Mouse (Mus musculus): ENCODE measurements around the gene Gm9507. TPM values are rescaled to one million over a fixed set of nuclear protein-coding genes. Genes with fewer than 3 reads are reported as not detected.
"Not testable (repeated sequence)": the region's sequence is repeated elsewhere in the genome, so short reads cannot be mapped to it uniquely, and the experiment has no call there.

Gene Gm9507
- total and polyA plus RNA-seq, 2 experiments from 2014 or later, result not detected

DNA sequence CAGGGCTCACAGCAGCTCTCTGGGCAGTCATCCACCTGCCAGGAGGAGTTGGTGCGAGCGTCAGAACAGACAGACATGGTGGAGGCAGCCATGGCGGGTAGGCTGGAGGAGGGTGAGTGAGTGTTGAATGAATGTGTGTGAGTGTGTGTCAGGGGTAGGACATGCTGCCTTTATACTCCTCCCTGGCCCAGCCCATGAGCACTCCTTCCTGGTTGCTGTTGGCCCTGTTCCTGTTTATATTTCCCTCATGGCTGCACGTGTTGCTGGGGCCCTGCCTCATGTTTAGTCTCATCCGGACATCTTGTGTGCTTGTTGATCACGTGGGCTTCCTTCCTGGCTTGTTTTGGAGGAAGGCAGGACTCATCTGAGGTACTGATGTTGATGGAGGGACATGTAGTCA, 15.3 kb upstream of the Gm9507 start, which contains the start of gene Krtap10-4:
Gene Krtap10-4 (minus strand): TSS at position 145 of the 400 bp plus-strand sequence.
- WGBS, result 58% methylated on average over 6 of the region's 6 CpGs
- Histone ChIP-seq H3K9me3 (ENCODE audit: low read length) (no peaks in the 10 kb centered on the region), H3K9ac (no peak within 1 kb of the TSS), H3K4me2 (ENCODE audit: low read depth) (no peak within 1 kb of the TSS), H3K36me3 (ENCODE audit: insufficient read depth) (no peaks in the 10 kb centered on the region), H3K4me3 (ENCODE audit: low read depth, low read length) (no peak within 1 kb of the TSS), H3K27ac (ENCODE audit: low read depth, low read length) (no peak within 1 kb of the TSS), H3K27me3 (ENCODE audit: insufficient read depth, low read length) (no peaks in the 10 kb centered on the region), H3K4me1 (ENCODE audit: insufficient read depth) (no peaks in the 10 kb centered on the region)
- DNase-seq, result no peak
- TF ChIP-seq CTCF (IDR thresholded peaks at IDR 0.05; ENCODE audit: low read depth), result no peak
- no peak for ATAC-seq

DNA sequence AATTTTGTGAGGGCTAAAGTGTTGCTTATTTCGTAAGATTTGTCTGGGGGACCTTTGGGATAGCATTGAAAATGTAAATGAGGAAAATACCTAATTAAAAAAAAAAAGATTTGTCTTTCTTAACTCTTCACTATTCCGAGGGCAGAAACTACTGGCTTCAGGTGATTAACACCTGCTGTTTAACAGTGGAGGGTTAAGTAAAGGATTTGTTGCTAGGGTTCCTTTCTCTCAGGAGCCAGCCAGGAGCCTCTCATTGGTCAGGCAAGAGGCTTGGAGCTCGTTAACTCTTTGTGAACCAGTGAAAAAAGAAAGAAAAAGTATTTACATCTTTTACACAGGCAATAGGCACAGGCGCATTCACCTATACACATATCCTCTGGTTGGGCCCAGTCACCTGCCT, 7.6 kb upstream of the Gm9507 start:
- Histone ChIP-seq H3K9ac (no peak overlapping the region), H3K27me3 (ENCODE audit: insufficient read depth, low read length) (no peaks in the 10 kb centered on the region), H3K4me3 (ENCODE audit: low read depth, low read length) (no peak overlapping the region), H3K4me2 (ENCODE audit: low read depth) (no peak overlapping the region), H3K27ac (ENCODE audit: low read depth, low read length) (no peak overlapping the region), H3K4me1 (ENCODE audit: insufficient read depth) (no peaks in the 10 kb centered on the region), H3K9me3 (ENCODE audit: low read length) (no peaks in the 10 kb centered on the region), H3K36me3 (ENCODE audit: insufficient read depth) (no peaks in the 10 kb centered on the region)
- DNase-seq (no peak), ATAC-seq (no peak)
- 22% methylated on average over 4 of the region's 4 CpGs for WGBS
- TF ChIP-seq CTCF (IDR thresholded peaks at IDR 0.05; ENCODE audit: low read depth), result no peak

- no peaks in the 10 kb centered on the region for H3K4me1 ChIP-seq (ENCODE audit: insufficient read depth)
- H3K9ac ChIP-seq, result no peak overlapping the region
- H3K36me3 ChIP-seq (ENCODE audit: insufficient read depth), result no peaks in the 10 kb centered on the region
- no peaks in the 10 kb centered on the region for H3K9me3 ChIP-seq (ENCODE audit: low read length)
- H3K27ac ChIP-seq (ENCODE audit: low read depth, low read length), result no peak overlapping the region
- H3K27me3 ChIP-seq (ENCODE audit: insufficient read depth, low read length), result no peaks in the 10 kb centered on the region
- TF ChIP-seq CTCF (IDR thresholded peaks at IDR 0.05; ENCODE audit: low read depth), result no peak
- H3K4me3 ChIP-seq (ENCODE audit: low read depth, low read length), result no peak overlapping the region
- no peak for DNase-seq
- 97% methylated on average over 4 of the region's 4 CpGs for WGBS
- no peak overlapping the region for H3K4me2 ChIP-seq (ENCODE audit: low read depth)
- ATAC-seq, result no peak
Measured at GRCm38 (mm10) chr10:77818523-77818922, 6.9 kb upstream of the Gm9507 start.

DNA sequence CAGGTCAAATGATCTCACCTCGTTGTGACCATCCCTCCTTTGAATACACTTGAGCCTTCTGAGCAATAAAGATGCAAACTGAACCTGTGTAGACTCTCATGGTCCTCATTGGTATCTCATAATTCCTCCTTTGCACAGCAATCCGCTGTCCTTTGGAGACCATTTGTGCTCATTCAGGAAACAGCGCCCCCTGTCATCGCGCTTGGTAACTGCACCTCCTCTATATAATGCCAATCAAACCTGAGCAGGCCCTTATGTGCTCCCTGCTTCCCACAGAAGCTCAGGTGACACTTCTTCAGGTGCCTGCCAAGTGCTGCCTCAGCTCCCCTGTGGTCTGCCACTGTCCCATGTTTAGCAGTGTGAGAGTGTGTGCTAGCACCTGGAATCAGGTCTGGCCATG, 3.9 kb upstream of the Gm9507 start:
- Histone ChIP-seq H3K27me3 (ENCODE audit: insufficient read depth, low read length) (no peaks in the 10 kb centered on the region), H3K4me2 (ENCODE audit: low read depth) (no peak overlapping the region), H3K4me1 (ENCODE audit: insufficient read depth) (no peaks in the 10 kb centered on the region), H3K9ac (no peak overlapping the region), H3K4me3 (ENCODE audit: low read depth, low read length) (no peak overlapping the region), H3K36me3 (ENCODE audit: insufficient read depth) (no peaks in the 10 kb centered on the region), H3K27ac (ENCODE audit: low read depth, low read length) (no peak overlapping the region), H3K9me3 (ENCODE audit: low read length) (no peaks in the 10 kb centered on the region)
- 36% methylated on average over 5 of the region's 5 CpGs for WGBS
- peak; percentile 60 for TF ChIP-seq CTCF (IDR thresholded peaks at IDR 0.05; ENCODE audit: low read depth)
- DNase-seq (peak; percentile 25), ATAC-seq (no peak)

GRCm38 (mm10) chr10:77814382-77814781, 2.7 kb upstream of the Gm9507 start, which contains the start of gene Gm2696:
Gene Gm2696, plus strand, starts transcription at chr10:77814682.
- no peak for ATAC-seq
- Histone ChIP-seq H3K27me3 (ENCODE audit: insufficient read depth, low read length) (no peaks in the 10 kb centered on the region), H3K4me3 (ENCODE audit: low read depth, low read length) (no peak within 1 kb of the TSS), H3K9ac (no peak within 1 kb of the TSS), H3K36me3 (ENCODE audit: insufficient read depth) (no peaks in the 10 kb centered on the region), H3K4me1 (ENCODE audit: insufficient read depth) (no peaks in the 10 kb centered on the region), H3K4me2 (ENCODE audit: low read depth) (no peak within 1 kb of the TSS), H3K27ac (ENCODE audit: low read depth, low read length) (no peak within 1 kb of the TSS), H3K9me3 (ENCODE audit: low read length) (no peaks in the 10 kb centered on the region)
- TF ChIP-seq CTCF (IDR thresholded peaks at IDR 0.05; ENCODE audit: low read depth), result no peak
- WGBS, result 51% methylated on average over 4 of the region's 4 CpGs
- no peak for DNase-seq

GRCm38 (mm10) chr10:77804095-77804494, 7.5 kb downstream of the Gm9507 start:
- 78% methylated on average over 3 of the region's 3 CpGs for WGBS

DNA sequence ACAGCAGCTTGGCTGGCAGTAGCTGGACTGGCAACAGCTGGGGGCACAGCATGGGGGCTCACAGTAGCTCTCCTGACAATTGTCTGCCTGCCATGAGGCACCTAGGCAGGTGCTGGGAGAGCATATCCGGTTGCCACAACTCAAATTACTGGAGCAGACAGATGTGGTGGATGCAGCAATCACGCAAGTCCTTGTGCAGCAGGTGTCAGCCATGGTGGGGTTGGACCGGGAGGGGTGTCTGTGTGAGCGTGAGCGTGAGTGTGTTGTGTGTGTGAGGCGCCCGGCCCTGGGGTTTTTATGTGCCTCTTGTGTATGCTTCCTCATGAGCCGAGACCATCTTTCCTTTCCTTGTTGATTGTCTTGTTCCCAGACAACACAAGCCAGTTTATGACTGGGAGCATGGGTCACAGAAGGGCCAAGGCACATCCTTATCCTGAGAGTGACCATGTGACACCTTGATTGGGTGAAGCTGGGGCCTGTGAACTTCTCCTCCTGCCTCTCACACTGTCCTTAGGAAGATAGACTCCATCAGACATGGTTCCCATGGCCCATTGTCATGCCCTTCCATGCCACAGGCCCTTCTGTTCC, 12.6 kb downstream of the Gm9507 start, which contains the start of gene Gm19668:
Gene Gm19668 (minus strand): TSS at position 213 of the 588 bp plus-strand sequence.
- WGBS, result 61% methylated on average over 8 of the region's 8 CpGs
- no peak within 1 kb of the TSS for H3K9ac ChIP-seq
- no peak for ATAC-seq
- H3K4me2 ChIP-seq (ENCODE audit: low read depth), result no peak within 1 kb of the TSS
- no peak within 1 kb of the TSS for H3K4me3 ChIP-seq (ENCODE audit: low read depth, low read length)
- H3K27ac ChIP-seq (ENCODE audit: low read depth, low read length), result no peak within 1 kb of the TSS
- H3K27me3 ChIP-seq (ENCODE audit: insufficient read depth, low read length), result no peaks in the 10 kb centered on the region
- TF ChIP-seq CTCF (IDR thresholded peaks at IDR 0.05; ENCODE audit: low read depth), result no peak
- no peaks in the 10 kb centered on the region for H3K9me3 ChIP-seq (ENCODE audit: low read length)
- DNase-seq, result no peak
- H3K4me1 ChIP-seq (ENCODE audit: insufficient read depth), result no peaks in the 10 kb centered on the region
- no peaks in the 10 kb centered on the region for H3K36me3 ChIP-seq (ENCODE audit: insufficient read depth)

More at GRCm38 (mm10) chr10:77804095-77804494, 7.5 kb downstream of the Gm9507 start:
- Histone ChIP-seq H3K4me2 (ENCODE audit: low read depth) (no peak overlapping the region), H3K27me3 (ENCODE audit: insufficient read depth, low read length) (no peaks in the 10 kb centered on the region), H3K36me3 (ENCODE audit: insufficient read depth) (no peaks in the 10 kb centered on the region), H3K9me3 (ENCODE audit: low read length) (no peaks in the 10 kb centered on the region), H3K27ac (ENCODE audit: low read depth, low read length) (no peak overlapping the region), H3K9ac (no peak overlapping the region), H3K4me3 (ENCODE audit: low read depth, low read length) (no peak overlapping the region), H3K4me1 (ENCODE audit: insufficient read depth) (no peaks in the 10 kb centered on the region)
- no peak for TF ChIP-seq CTCF (IDR thresholded peaks at IDR 0.05; ENCODE audit: low read depth)
- no peak for DNase-seq
- ATAC-seq, result no peak

DNA sequence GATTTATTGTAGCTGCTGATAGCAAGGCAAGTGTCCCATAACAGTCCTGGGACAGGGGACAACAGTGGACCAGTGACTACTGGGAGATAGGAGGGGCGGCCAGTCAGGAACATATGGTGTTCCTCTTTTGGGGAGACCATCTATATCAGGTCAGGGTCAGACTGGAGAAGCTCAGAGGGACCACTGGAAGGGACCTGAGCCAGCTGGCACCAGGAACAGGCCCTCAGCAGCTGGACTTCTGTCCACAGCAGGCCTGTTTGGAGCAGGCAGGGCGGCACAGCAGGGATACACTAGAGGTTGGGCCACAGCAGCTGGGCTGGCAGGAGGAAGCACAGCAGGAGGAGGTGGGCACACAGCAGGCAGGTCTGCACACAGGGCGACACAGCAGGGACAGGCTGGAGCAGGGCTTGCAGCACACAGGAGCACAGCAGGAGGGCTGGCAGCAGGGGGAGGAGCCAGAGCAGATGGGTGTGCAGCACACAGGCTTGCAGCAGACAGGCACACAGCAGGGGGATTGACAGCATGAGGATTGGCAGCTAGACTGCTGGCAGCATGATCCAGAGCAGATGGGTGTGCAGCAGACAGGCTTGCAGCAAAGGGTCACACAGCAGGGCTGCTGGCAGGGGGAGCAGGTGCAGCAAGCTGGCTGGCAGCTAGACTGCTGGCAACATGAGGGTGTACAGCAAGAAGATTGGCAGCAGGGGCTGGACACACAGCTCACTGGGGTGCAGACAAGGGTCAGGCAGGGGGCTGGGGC, 13.3 kb downstream of the Gm9507 start:
- not testable (repeated sequence) for H3K9me3 ChIP-seq (ENCODE audit: low read length); H3K27ac ChIP-seq (ENCODE audit: low read depth, low read length); ATAC-seq; H3K4me3 ChIP-seq (ENCODE audit: low read depth, low read length); H3K4me2 ChIP-seq (ENCODE audit: low read depth); H3K36me3 ChIP-seq (ENCODE audit: insufficient read depth); H3K27me3 ChIP-seq (ENCODE audit: insufficient read depth, low read length); DNase-seq; H3K4me1 ChIP-seq (ENCODE audit: insufficient read depth); H3K9ac ChIP-seq
- 54% methylated on average over 2 of the region's 3 CpGs for WGBS
